Mouse (Mus musculus) thymus, adult 2 months (tissue): ENCODE measurements around the gene Zfp365.

Experiments used
- CTCF ChIP-seq: fragments of 200-500 bp; IDR thresholded peaks from 2 replicates; pipeline ENCODE4 v1.5.1; 2012; ENCODE audit warnings: mild to moderate bottlenecking, control low read depth, low read length, moderate library complexity, borderline replicate concordance; ENCODE audit not compliant: control insufficient read depth, poor library complexity, insufficient read depth; ENCODE audit errors: extremely low read depth
- POLR2A ChIP-seq: fragments of 200-500 bp; IDR thresholded peaks from 2 replicates; pipeline ENCODE4 v1.6.1; 2012; ENCODE audit warnings: mild to moderate bottlenecking, low read length, control low read depth, moderate library complexity; ENCODE audit not compliant: control insufficient read depth, poor library complexity, insufficient read depth; ENCODE audit errors: extremely low read depth

GRCm38 (mm10) chr10:67857561-67857906 lies 54.9 kb downstream of the Zfp365 start:
- TF ChIP-seq CTCF (no peak), POLR2A (no peak)
